Mouse (Mus musculus): ENCODE measurements around the gene Gm3182. TPM values are rescaled to one million over a fixed set of nuclear protein-coding genes. Genes with fewer than 3 reads are reported as not detected.
"Not testable (repeated sequence)": the region's sequence is repeated elsewhere in the genome, so short reads cannot be mapped to it uniquely, and the experiment has no call there.

The Gm3182 gene
- not detected in 2 replicates for polyA plus RNA-seq (2015; fragmentation: Nextera tagmentation; extraction: Ambion mirVana)

DNA sequence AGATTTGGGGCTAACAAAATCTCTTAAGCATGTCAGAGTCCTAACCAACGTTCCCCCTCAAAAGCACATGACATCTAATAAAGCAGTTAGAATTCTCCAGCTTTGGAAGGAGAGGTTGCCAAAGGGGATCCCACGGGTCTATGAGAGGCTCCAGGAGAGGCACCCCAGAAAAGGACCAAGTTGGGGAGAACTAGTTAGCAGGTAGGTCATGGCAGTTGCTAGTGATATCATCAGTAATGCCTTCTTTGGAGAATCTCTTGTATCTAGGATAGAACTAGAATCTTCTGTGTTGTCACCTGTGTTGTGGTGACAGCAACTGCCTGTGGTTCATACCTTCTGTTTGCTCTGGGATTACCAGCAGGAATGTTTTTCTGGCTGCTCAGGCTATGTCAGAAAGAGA lies at the start of gene Gm3182:
Gene Gm3182 (plus strand): TSS at position 301 of the 400 bp plus-strand sequence.
- not testable (repeated sequence) for H3K9ac ChIP-seq (replicated peaks); H3K4me3 ChIP-seq (ENCODE audit: low read depth, low read length); DNase-seq; H3K4me1 ChIP-seq (ENCODE audit: insufficient read depth); H3K9me3 ChIP-seq (ENCODE audit: low read length); H3K27ac ChIP-seq (ENCODE audit: low read depth); H3K36me3 ChIP-seq (replicated peaks; ENCODE audit: insufficient read depth, low read length); H3K27me3 ChIP-seq (ENCODE audit: insufficient read depth, low read length); ATAC-seq; H3K4me2 ChIP-seq (ENCODE audit: low read depth, low read length)
- WGBS (ENCODE audit: insufficient replicate concordance) = no CpG with 5 or more reads among the region's 2 CpGs

DNA sequence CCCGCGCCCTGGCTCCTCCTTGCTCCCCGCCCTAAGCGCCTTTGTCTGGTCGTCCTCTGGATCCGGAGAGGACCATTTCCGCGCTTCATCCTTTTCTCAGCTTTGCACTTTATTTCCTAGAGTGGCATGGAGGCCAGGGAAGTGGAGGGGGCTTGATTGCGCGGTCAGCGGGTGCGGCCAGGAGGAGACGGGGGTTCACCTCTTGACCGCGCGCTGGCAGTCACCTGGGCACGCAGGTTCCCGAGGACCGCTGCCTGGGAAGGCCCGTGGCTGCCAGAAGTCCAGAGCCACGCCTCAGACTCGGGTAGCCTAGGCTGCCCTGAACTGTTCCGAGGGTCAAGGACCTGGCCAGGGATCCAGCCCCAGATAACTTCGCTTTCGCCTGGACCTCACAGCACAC lies 17.9 kb downstream of the Gm3182 start:
- H3K4me1 ChIP-seq (ENCODE audit: insufficient read depth); H3K4me3 ChIP-seq (ENCODE audit: low read depth, low read length); H3K36me3 ChIP-seq (replicated peaks; ENCODE audit: insufficient read depth, low read length); H3K9ac ChIP-seq (replicated peaks); H3K27me3 ChIP-seq (ENCODE audit: insufficient read depth, low read length); DNase-seq; ATAC-seq; H3K4me2 ChIP-seq (ENCODE audit: low read depth, low read length); H3K27ac ChIP-seq (ENCODE audit: low read depth); H3K9me3 ChIP-seq (ENCODE audit: low read length): not testable (repeated sequence)
- WGBS (ENCODE audit: insufficient replicate concordance) = 5% methylated on average over 14 of the region's 25 CpGs

Other genes starting within 250 kb of the Gm3182 start
- gene Gm3138, start 232.1 kb upstream of the Gm3182 start, polyA plus RNA-seq (2015; fragmentation: Nextera tagmentation; extraction: Ambion mirVana) = not detected in 2 replicates
- not detected in 2 replicates for gene Gm3149, start 164.5 kb upstream of the Gm3182 start, polyA plus RNA-seq (2015; fragmentation: Nextera tagmentation; extraction: Ambion mirVana)
- gene 2610042L04Rik, start 147.0 kb upstream of the Gm3182 start, polyA plus RNA-seq (2015; fragmentation: Nextera tagmentation; extraction: Ambion mirVana) = not detected in 2 replicates
- gene Gm3159, start 84.2 kb upstream of the Gm3182 start, polyA plus RNA-seq (2015; fragmentation: Nextera tagmentation; extraction: Ambion mirVana) = not detected in 2 replicates
- gene Gm3164, start 66.3 kb upstream of the Gm3182 start, polyA plus RNA-seq (2015; fragmentation: Nextera tagmentation; extraction: Ambion mirVana) = not detected in 2 replicates
- gene Gm3173, start 50.8 kb upstream of the Gm3182 start, polyA plus RNA-seq (2015; fragmentation: Nextera tagmentation; extraction: Ambion mirVana) = not detected in 2 replicates
- gene Gm3047, start 73.7 kb downstream of the Gm3182 start, polyA plus RNA-seq (2015; fragmentation: Nextera tagmentation; extraction: Ambion mirVana) = not detected in 2 replicates
- not detected in 2 replicates for gene Gm8159, start 150.6 kb downstream of the Gm3182 start, polyA plus RNA-seq (2015; fragmentation: Nextera tagmentation; extraction: Ambion mirVana)
- not detected in 2 replicates for gene Gm3239, start 182.4 kb downstream of the Gm3182 start, polyA plus RNA-seq (2015; fragmentation: Nextera tagmentation; extraction: Ambion mirVana)
- gene Gm7876, start 227.5 kb downstream of the Gm3182 start, polyA plus RNA-seq (2015; fragmentation: Nextera tagmentation; extraction: Ambion mirVana) = not detected in 2 replicates
- gene Gm3252, start 245.0 kb downstream of the Gm3182 start, polyA plus RNA-seq (2015; fragmentation: Nextera tagmentation; extraction: Ambion mirVana) = not detected in 2 replicates

Data from liver, postnatal 0 days (tissue).